Mouse (Mus musculus) forebrain, embryonic 16.5 days (tissue): Measurements from ENCODE around the gene Nxpe3. TPM values are rescaled to one million over a fixed set of nuclear protein-coding genes. Genes with fewer than 3 reads are reported as not detected.

Experiments
- ATAC-seq: fragments of 200-750 bp; cut with Nextera tagmentation; 2 replicates; pipeline ENCODE4 v1.8.0; 2017; ENCODE audit warnings: mild to moderate bottlenecking, moderate library complexity
- H3K27ac ChIP-seq: fragments of 300-500 bp; sonication (generic); 2 replicates; pipeline ENCODE4 v1.5.1; 2014; ENCODE audit warnings: low read length, control low read depth
- H3K27me3 ChIP-seq: fragments of 300-500 bp; sonication (generic); replicated peaks from 2 replicates; pipeline ENCODE4 v1.6.1; 2014; ENCODE audit warnings: low read length; ENCODE audit not compliant: control insufficient read depth, insufficient read depth
- H3K36me3 ChIP-seq: fragments of 300-500 bp; sonication (generic); 2 replicates; pipeline ENCODE4 v1.6.1; 2014; ENCODE audit not compliant: control insufficient read depth, insufficient read depth
- H3K4me1 ChIP-seq: fragments of 300-500 bp; sonication (generic); replicated peaks from 2 replicates; pipeline ENCODE4 v1.6.1; 2014; ENCODE audit warnings: low read length; ENCODE audit not compliant: control insufficient read depth, insufficient read depth
- H3K4me2 ChIP-seq: fragments of 300-500 bp; sonication (generic); 2 replicates; pipeline ENCODE4 v1.6.1; 2014; ENCODE audit warnings: mild to moderate bottlenecking, low read length, control low read depth
- H3K4me3 ChIP-seq: fragments of 300-500 bp; sonication (generic); replicated peaks from 2 replicates; pipeline ENCODE4 v1.5.1; 2014; ENCODE audit warnings: mild to moderate bottlenecking, low read length, control low read depth
- H3K9ac ChIP-seq: fragments of 300-500 bp; sonication (generic); replicated peaks from 2 replicates; pipeline ENCODE4 v1.6.1; 2014; ENCODE audit warnings: low read depth, low read length, control low read depth
- H3K9me3 ChIP-seq: fragments of 300-500 bp; sonication (generic); 2 replicates; pipeline ENCODE4 v1.6.1; 2016; ENCODE audit warnings: low read length; ENCODE audit not compliant: control insufficient read depth
- WGBS: fragments of 180-500 bp; shearing (Covaris S2); extraction: QIAGEN DNeasy Blood & Tissue Kit; methylation state at CpG from one replicate; pipeline ENCODE4 v1.1.7; 2014; 5-methylcytosine and 5-hydroxymethylcytosine counted together
- polyA plus RNA-seq: library from polyadenylated mRNA; unstranded; fragments of >200 nt; fragmentation: Nextera tagmentation; extraction: Ambion mirVana; gene quantifications from 2 replicates; pipeline ENCODE4 v1.2.1, GENCODE M21; 2015

Nxpe3 gene
- polyA plus RNA-seq, 1 experiment from 2014 or later: 2.1 TPM

GRCm38 (mm10) chr16:55819186-55819861 is 75.8 kb downstream of the Nxpe3 start:
- WGBS: 43% methylated on average over 15 of the region's 15 CpGs
- Histone ChIP-seq H3K4me2 (peak overlapping the region; percentile 7; the same call in 1 of the 2 replicates), H3K4me3 (no peak overlapping the region), H3K36me3 (peaks cover 17% of the 10 kb centered on the region), H3K4me1 (peaks cover 13% of the 10 kb centered on the region), H3K9ac (no peak overlapping the region), H3K27ac (no peak overlapping the region), H3K27me3 (no peaks in the 10 kb centered on the region), H3K9me3 (no peaks in the 10 kb centered on the region)
- no peak for ATAC-seq

GRCm38 (mm10) chr16:55817717-55818515 is 77.2 kb downstream of the Nxpe3 start:
- no peaks in the 10 kb centered on the region for H3K27me3 ChIP-seq
- H3K9me3 ChIP-seq: no peaks in the 10 kb centered on the region
- no peak overlapping the region for H3K27ac ChIP-seq
- no peak overlapping the region for H3K9ac ChIP-seq
- H3K36me3 ChIP-seq: peaks cover 20% of the 10 kb centered on the region
- ATAC-seq: no peak
- H3K4me2 ChIP-seq: no peak overlapping the region
- no peak overlapping the region for H3K4me3 ChIP-seq
- 95% methylated on average over 28 of the region's 28 CpGs for WGBS
- peaks cover 13% of the 10 kb centered on the region for H3K4me1 ChIP-seq

GRCm38 (mm10) chr16:55816202-55816941 is 78.7 kb downstream of the Nxpe3 start:
- H3K9ac ChIP-seq: no peak overlapping the region
- no peak overlapping the region for H3K4me2 ChIP-seq
- 95% methylated on average over 13 of the region's 13 CpGs for WGBS
- no peaks in the 10 kb centered on the region for H3K9me3 ChIP-seq
- no peak for ATAC-seq
- no peak overlapping the region for H3K4me3 ChIP-seq
- H3K27me3 ChIP-seq: no peaks in the 10 kb centered on the region
- H3K4me1 ChIP-seq: peaks cover 12% of the 10 kb centered on the region
- H3K36me3 ChIP-seq: peaks cover 20% of the 10 kb centered on the region
- no peak overlapping the region for H3K27ac ChIP-seq

- no peak overlapping the region for H3K4me3 ChIP-seq
- H3K4me1 ChIP-seq: peaks cover 6% of the 10 kb centered on the region; the same call in 1 of the 2 replicates
- H3K9ac ChIP-seq: no peak overlapping the region
- 81% methylated on average over 14 of the region's 14 CpGs for WGBS
- peaks cover 20% of the 10 kb centered on the region for H3K36me3 ChIP-seq
- ATAC-seq: no peak
- no peaks in the 10 kb centered on the region for H3K27me3 ChIP-seq
- H3K9me3 ChIP-seq: no peaks in the 10 kb centered on the region
- H3K27ac ChIP-seq: no peak overlapping the region
- no peak overlapping the region for H3K4me2 ChIP-seq
Measured at GRCm38 (mm10) chr16:55815466-55815865, 79.6 kb downstream of the Nxpe3 start.

- Histone ChIP-seq H3K36me3 (peaks cover 20% of the 10 kb centered on the region), H3K27me3 (no peaks in the 10 kb centered on the region), H3K9me3 (no peaks in the 10 kb centered on the region), H3K4me1 (0 out of 2 replicates have a peak, but pooled peaks cover 5% of the 10 kb centered on the region), H3K4me2 (no peak overlapping the region), H3K27ac (no peak overlapping the region), H3K4me3 (no peak overlapping the region), H3K9ac (no peak overlapping the region)
- no peak for ATAC-seq
- 93% methylated on average over 6 of the region's 6 CpGs for WGBS
Measured at GRCm38 (mm10) chr16:55814686-55815085, 80.4 kb downstream of the Nxpe3 start.

GRCm38 (mm10) chr16:55813916-55814315 is 81.2 kb downstream of the Nxpe3 start:
- Histone ChIP-seq H3K27me3 (no peaks in the 10 kb centered on the region), H3K4me1 (0 out of 2 replicates have a peak, but pooled peaks cover 3% of the 10 kb centered on the region), H3K4me2 (no peak overlapping the region), H3K4me3 (no peak overlapping the region), H3K9me3 (no peaks in the 10 kb centered on the region), H3K27ac (no peak overlapping the region), H3K36me3 (peaks cover 20% of the 10 kb centered on the region), H3K9ac (no peak overlapping the region)
- 81% methylated on average over 15 of the region's 15 CpGs for WGBS
- ATAC-seq: no peak

GRCm38 (mm10) chr16:55811792-55812191 is 83.3 kb downstream of the Nxpe3 start:
- WGBS: 88% methylated on average over 6 of the region's 6 CpGs
- Histone ChIP-seq H3K9ac (no peak overlapping the region), H3K36me3 (peaks cover 20% of the 10 kb centered on the region), H3K4me3 (no peak overlapping the region), H3K4me1 (no peaks in the 10 kb centered on the region), H3K4me2 (no peak overlapping the region), H3K27me3 (no peaks in the 10 kb centered on the region), H3K27ac (no peak overlapping the region), H3K9me3 (no peaks in the 10 kb centered on the region)
- no peak for ATAC-seq

- Histone ChIP-seq H3K36me3 (peaks cover 5% of the 10 kb centered on the region; the same call in 1 of the 2 replicates), H3K9me3 (no peaks in the 10 kb centered on the region), H3K27ac (no peak overlapping the region), H3K4me2 (no peak overlapping the region), H3K4me1 (no peaks in the 10 kb centered on the region), H3K9ac (no peak overlapping the region), H3K4me3 (no peak overlapping the region), H3K27me3 (no peaks in the 10 kb centered on the region)
- 93% methylated on average over 9 of the region's 9 CpGs for whole genome bisulfite sequencing
- ATAC-seq: no peak
Measured at GRCm38 (mm10) chr16:55809779-55810514, 85.1 kb downstream of the Nxpe3 start.
